28 mouse cellular contexts compared by ENCODE assay signal in the genomic region with DNA sequence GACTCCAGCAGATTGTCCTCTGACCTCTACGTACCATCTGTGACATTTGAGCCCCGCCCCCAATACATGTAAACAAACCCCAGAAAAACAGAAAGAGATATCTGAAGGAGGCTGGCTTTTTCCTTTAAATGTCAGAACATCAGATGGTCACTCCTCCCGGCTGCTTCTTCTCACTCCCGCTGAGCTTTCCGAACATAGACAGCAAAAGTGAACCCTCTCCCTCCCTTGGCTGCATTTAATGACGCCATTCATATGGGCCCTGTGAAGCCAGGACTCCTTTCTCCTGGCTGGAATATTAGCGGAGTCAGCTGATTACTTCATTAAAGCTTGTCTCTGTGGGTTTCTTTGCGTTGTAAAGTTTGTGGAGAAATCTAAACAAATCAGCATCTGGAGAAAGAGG. TPM values are rescaled to one million over a fixed set of nuclear protein-coding genes. Genes with fewer than 3 reads are reported as not detected.
DNase-seq lines count a peak whose midpoint lies in the region; ATAC-seq and TF ChIP-seq lines count a peak whose summit lies in the region.
"Had no signal": no experiment of that assay in that cellular context is flagged by ENCODE, and none has a peak within 500 bp of the region (broad histone marks: within the 10 kb centered on the region; RNA-seq: fewer than 3 reads in every experiment).

No protein-coding gene starts in this region.

- 0 out of 2 replicates have a peak, but pooled peaks cover 5% of the 10 kb centered on the region for H3K27me3 ChIP-seq in intestine, embryonic 14.5 days (replicated peaks; ENCODE audit: control insufficient read depth, insufficient read depth, low read length)
- H3K27me3 ChIP-seq in intestine, embryonic 16.5 days (replicated peaks; ENCODE audit: control insufficient read depth, insufficient read depth, low read length), result peaks cover 2% of the 10 kb centered on the region; the same call in 1 of the 2 replicates
- H3K27me3 ChIP-seq in lung, embryonic 14.5 days (ENCODE audit: insufficient read depth, low read length), result peaks cover 18% of the 10 kb centered on the region
- 0 out of 2 replicates have a peak, but pooled peaks cover 5% of the 10 kb centered on the region for H3K27me3 ChIP-seq in stomach, embryonic 15.5 days (replicated peaks)
- no peaks in the 10 kb centered on the region for H3K27me3 ChIP-seq in stomach, postnatal 0 days (ENCODE audit: control insufficient read depth, insufficient read depth, low read length)
- H3K27me3 ChIP-seq: CH12.LX; embryonic facial prominence, embryonic 12.5 days; forebrain, embryonic 15.5 days had no signal

- H3K4me2 ChIP-seq in intestine, embryonic 14.5 days (ENCODE audit: low read length), result no peak overlapping the region
- H3K4me2 ChIP-seq in intestine, embryonic 16.5 days (ENCODE audit: low read depth, low read length), result no peak overlapping the region
- no peak overlapping the region for H3K4me2 ChIP-seq in lung, embryonic 14.5 days
- no peak overlapping the region for H3K4me2 ChIP-seq in stomach, embryonic 15.5 days
- H3K4me2 ChIP-seq in stomach, postnatal 0 days (replicated peaks; ENCODE audit: low read depth), result no peak overlapping the region
- H3K4me2 ChIP-seq: embryonic facial prominence, embryonic 12.5 days; forebrain, embryonic 12.5 days; forebrain, embryonic 15.5 days; heart, embryonic 12.5 days; heart, embryonic 15.5 days; hindbrain, embryonic 13.5 days had no signal

- no peak for TF ChIP-seq CTCF in lung, embryonic 14.5 days (IDR thresholded peaks at IDR 0.05; ENCODE audit: low read depth)
- TF ChIP-seq CTCF in stomach, postnatal 0 days (IDR thresholded peaks at IDR 0.05; ENCODE audit: low read depth), result no peak

- no peak overlapping the region for H3K9ac ChIP-seq in intestine, embryonic 14.5 days (ENCODE audit: low read length)
- H3K9ac ChIP-seq in intestine, embryonic 16.5 days (ENCODE audit: low read depth, low read length), result no peak overlapping the region
- no peak overlapping the region for H3K9ac ChIP-seq in lung, embryonic 14.5 days
- H3K9ac ChIP-seq in stomach, embryonic 15.5 days, result no peak overlapping the region
- H3K9ac ChIP-seq in stomach, postnatal 0 days (ENCODE audit: low read length), result no peak overlapping the region
- H3K9ac ChIP-seq: embryonic facial prominence, embryonic 12.5 days; forebrain, embryonic 12.5 days; forebrain, embryonic 15.5 days; heart, embryonic 12.5 days; heart, embryonic 15.5 days; hindbrain, embryonic 13.5 days had no signal

- H3K9me3 ChIP-seq in intestine, embryonic 14.5 days (ENCODE audit: control insufficient read depth, low read length), result no peaks in the 10 kb centered on the region
- no peaks in the 10 kb centered on the region for H3K9me3 ChIP-seq in intestine, embryonic 16.5 days (ENCODE audit: control insufficient read depth, low read length)
- no peaks in the 10 kb centered on the region for H3K9me3 ChIP-seq in lung, embryonic 14.5 days (ENCODE audit: low read depth, low read length)
- H3K9me3 ChIP-seq in stomach, embryonic 15.5 days, result no peaks in the 10 kb centered on the region
- H3K9me3 ChIP-seq in stomach, postnatal 0 days (ENCODE audit: control insufficient read depth, low read length), result no peaks in the 10 kb centered on the region
- H3K9me3 ChIP-seq: embryonic facial prominence, embryonic 12.5 days; forebrain, embryonic 12.5 days; forebrain, embryonic 15.5 days; heart, embryonic 12.5 days; heart, embryonic 15.5 days; hindbrain, embryonic 10.5 days; hindbrain, embryonic 13.5 days had no signal

- peak overlapping the region; percentile 43; the same call in 1 of the 2 replicates for H3K27ac ChIP-seq in intestine, embryonic 14.5 days (ENCODE audit: low read depth)
- no peak overlapping the region for H3K27ac ChIP-seq in intestine, embryonic 16.5 days (ENCODE audit: low read length)
- H3K27ac ChIP-seq in lung, embryonic 14.5 days (ENCODE audit: low read depth), result no peak overlapping the region
- peak overlapping the region; percentile 31; the same call in 1 of the 2 replicates for H3K27ac ChIP-seq in stomach, embryonic 15.5 days
- H3K27ac ChIP-seq in stomach, postnatal 0 days (replicated peaks), result no peak overlapping the region
- H3K27ac ChIP-seq: embryonic facial prominence, embryonic 12.5 days; forebrain, embryonic 12.5 days; forebrain, embryonic 15.5 days; heart, embryonic 15.5 days; hindbrain, embryonic 10.5 days; hindbrain, embryonic 13.5 days had no signal

- ATAC-seq in intestine, embryonic 14.5 days (replicated peaks; ENCODE audit: low FRiP score, low TSS enrichment, low read depth), result no peak
- no peak for ATAC-seq in intestine, embryonic 16.5 days
- no peak for ATAC-seq in lung, embryonic 14.5 days (ENCODE audit: insufficient read depth)
- no peak for ATAC-seq in stomach, embryonic 15.5 days (ENCODE audit: insufficient read depth, low FRiP score, low read depth)
- no peak for ATAC-seq in stomach, postnatal 0 days (ENCODE audit: low FRiP score, low TSS enrichment)
- ATAC-seq: forebrain, embryonic 15.5 days; hindbrain, embryonic 16.5 days; Patski had no signal

- H3K4me3 ChIP-seq in intestine, embryonic 14.5 days (ENCODE audit: low read depth, low read length), result no peak overlapping the region
- no peak overlapping the region for H3K4me3 ChIP-seq in intestine, embryonic 16.5 days (ENCODE audit: low read length)
- no peak overlapping the region for H3K4me3 ChIP-seq in lung, embryonic 14.5 days (ENCODE audit: low read depth, low read length)
- H3K4me3 ChIP-seq in stomach, embryonic 15.5 days (replicated peaks), result no peak overlapping the region
- no peak overlapping the region for H3K4me3 ChIP-seq in stomach, postnatal 0 days (ENCODE audit: low read depth, low read length)
- H3K4me3 ChIP-seq: embryonic facial prominence, embryonic 12.5 days; erythroblast, embryonic 14.5 days; forebrain, embryonic 12.5 days; forebrain, embryonic 15.5 days; heart, embryonic 12.5 days; heart, embryonic 15.5 days; hindbrain, embryonic 10.5 days; hindbrain, embryonic 13.5 days had no signal

- peaks cover 10% of the 10 kb centered on the region for H3K4me1 ChIP-seq in intestine, embryonic 14.5 days (replicated peaks; ENCODE audit: control insufficient read depth, insufficient read depth, low read length)
- peaks cover 15% of the 10 kb centered on the region for H3K4me1 ChIP-seq in intestine, embryonic 16.5 days (ENCODE audit: control insufficient read depth, insufficient read depth, low read length)
- H3K4me1 ChIP-seq in lung, embryonic 14.5 days (ENCODE audit: insufficient read depth), result peaks cover 3% of the 10 kb centered on the region; the same call in 1 of the 2 replicates
- peaks cover 14% of the 10 kb centered on the region; the same call in 1 of the 2 replicates for H3K4me1 ChIP-seq in stomach, embryonic 15.5 days
- H3K4me1 ChIP-seq in stomach, postnatal 0 days (replicated peaks; ENCODE audit: control insufficient read depth, insufficient read depth), result peaks cover under 1% of the 10 kb centered on the region; the same call in 1 of the 2 replicates

- WGBS in intestine, embryonic 14.5 days, result 30% methylated on average over 8 of the region's 8 CpGs
- WGBS in intestine, embryonic 16.5 days, result 38% methylated on average over 8 of the region's 8 CpGs
- WGBS in lung, embryonic 14.5 days, result 37% methylated on average over 8 of the region's 8 CpGs
- 32% methylated on average over 8 of the region's 8 CpGs for WGBS in stomach, embryonic 15.5 days
- 44% methylated on average over 8 of the region's 8 CpGs for WGBS in stomach, postnatal 0 days

- H3K36me3 ChIP-seq in intestine, embryonic 14.5 days (ENCODE audit: control insufficient read depth, insufficient read depth, low read length), result no peaks in the 10 kb centered on the region
- no peaks in the 10 kb centered on the region for H3K36me3 ChIP-seq in intestine, embryonic 16.5 days (ENCODE audit: control insufficient read depth, insufficient read depth, low read length)
- no peaks in the 10 kb centered on the region for H3K36me3 ChIP-seq in lung, embryonic 14.5 days (ENCODE audit: insufficient read depth)
- no peaks in the 10 kb centered on the region for H3K36me3 ChIP-seq in stomach, embryonic 15.5 days
- no peaks in the 10 kb centered on the region for H3K36me3 ChIP-seq in stomach, postnatal 0 days (ENCODE audit: control insufficient read depth, insufficient read depth, low read length)
- H3K36me3 ChIP-seq: embryonic facial prominence, embryonic 12.5 days; forebrain, embryonic 12.5 days; forebrain, embryonic 15.5 days; G1E; heart, embryonic 12.5 days; heart, embryonic 15.5 days; hindbrain, embryonic 10.5 days; hindbrain, embryonic 13.5 days had no signal

- DNase-seq in intestine, embryonic 14.5 days (ENCODE audit: low spot score), result no peak
- DNase-seq in lung, embryonic 14.5 days, result peak; percentile 64
- DNase-seq in lung, postnatal 14 days, result no peak
- DNase-seq in stomach, postnatal 0 days (ENCODE audit: low spot score), result no peak
- DNase-seq: adrenal gland, postnatal 10 days; adrenal gland, postnatal 36 days; B cell, adult 2 months; cerebellum, adult 18-20 months; cerebellum, adult 9-10 months; cerebellum, postnatal 14 days; gastrocnemius, postnatal 25 days; heart, adult 18-20 months; heart, postnatal 10 days; heart, postnatal 36 days had no signal

- TF ChIP-seq EP300 in stomach, postnatal 0 days (optimal IDR thresholded peaks at IDR 0.05), result no peak

RNA-seq across cellular contexts. Expression of gene Gli2, which starts 3.1 kb away (rescaled TPM):
- polyA plus RNA-seq in intestine, embryonic 14.5 days (2014; fragmentation: Nextera tagmentation; extraction: Ambion mirVana), result 11.4 and 11.6 TPM in 2 replicates
- 4.4 and 5.4 TPM in 2 replicates for polyA plus RNA-seq in intestine, embryonic 16.5 days (2015; fragmentation: Nextera tagmentation; extraction: Ambion mirVana)
- 13.4 and 15.1 TPM in 2 replicates for polyA plus RNA-seq in lung, embryonic 14.5 days (2014; fragmentation: Nextera tagmentation; extraction: Ambion mirVana)
- polyA plus RNA-seq in stomach, embryonic 15.5 days (2015; fragmentation: Nextera tagmentation; extraction: Ambion mirVana), result 7.7 and 8.1 TPM in 2 replicates
- polyA plus RNA-seq in stomach, postnatal 0 days (2015; fragmentation: Nextera tagmentation; extraction: Ambion mirVana), result 1.8 and 2.0 TPM in 2 replicates
- polyA plus RNA-seq: erythroblast, embryonic 14.5 days; G1E had no signal

Comparison
In these comparisons a context has a peak if more than half of its experiments do, and no peak if none do; other contexts are left out.
1. H3K27ac ChIP-seq: peak in intestine, embryonic 14.5 days (single experiment) and stomach, embryonic 15.5 days (single experiment); none in intestine, embryonic 16.5 days (single experiment), lung, embryonic 14.5 days (single experiment) and stomach, postnatal 0 days (single experiment).